Mouse (Mus musculus): ENCODE data around the gene Pafah2. TPM values are rescaled to one million over a fixed set of nuclear protein-coding genes. Genes with fewer than 3 reads are reported as not detected.

The Pafah2 gene
- polyA plus RNA-seq, 1 experiment, result 4.9 TPM

DNA sequence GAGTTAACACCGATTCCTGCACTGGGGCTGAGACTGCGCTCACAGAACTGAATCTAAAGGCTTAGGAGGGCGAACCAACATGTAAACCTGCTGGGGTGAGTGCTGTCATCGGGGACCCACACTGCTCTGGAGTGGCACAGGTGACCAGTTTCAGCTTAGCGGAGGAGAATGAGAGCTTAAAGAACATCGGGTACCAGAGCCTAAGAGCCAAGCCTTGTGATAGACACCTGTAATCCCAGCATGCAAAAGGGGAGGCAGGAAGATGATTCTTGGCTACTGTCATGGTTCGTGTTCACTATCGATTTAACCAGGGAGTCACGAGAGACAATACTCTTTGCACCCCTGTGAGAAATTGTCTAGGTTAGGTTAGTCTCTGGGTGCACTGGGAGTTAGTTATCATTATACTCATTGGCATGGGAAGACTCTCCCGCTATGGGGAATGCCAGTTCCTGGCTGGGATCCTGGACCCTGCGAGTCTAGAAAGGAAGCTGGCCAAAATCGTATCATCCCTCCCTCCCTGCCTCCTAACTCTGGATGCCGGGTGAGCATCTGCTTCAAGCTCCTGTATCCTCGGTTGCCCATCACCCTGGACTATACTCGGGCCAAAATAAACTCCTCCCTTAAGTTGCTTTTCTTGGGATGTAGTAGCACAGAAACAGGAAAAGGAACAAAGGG is 36.7 kb downstream of the Pafah2 start:
- no peaks in the 10 kb centered on the region for H3K4me1 ChIP-seq (ENCODE audit: control insufficient read depth, insufficient read depth, insufficient read length)
- H3K27ac ChIP-seq (ENCODE audit: insufficient read depth, low read length), result no peak overlapping the region
- no peaks in the 10 kb centered on the region for H3K27me3 ChIP-seq (ENCODE audit: control insufficient read depth, insufficient read depth, low read length)
- no peak for TF ChIP-seq CTCF (IDR thresholded peaks at IDR 0.05; ENCODE audit: extremely low read depth, insufficient read depth, insufficient read length, insufficient replicate concordance)
- WGBS, result 90% methylated on average over 15 of the region's 15 CpGs
- DNase-seq (ENCODE audit: low read depth in 1 of 2, low spot score in 2 of 2), result no peak
- H3K4me3 ChIP-seq (ENCODE audit: extremely low read depth, insufficient read depth, insufficient read length), result no peak overlapping the region
- no peaks in the 10 kb centered on the region for H3K36me3 ChIP-seq (ENCODE audit: control insufficient read depth, insufficient read depth, low read length)

- Histone ChIP-seq H3K27me3 (ENCODE audit: control insufficient read depth, insufficient read depth, low read length) (no peaks in the 10 kb centered on the region), H3K4me1 (ENCODE audit: control insufficient read depth, insufficient read depth, insufficient read length) (no peaks in the 10 kb centered on the region), H3K4me3 (ENCODE audit: extremely low read depth, insufficient read depth, insufficient read length) (no peak overlapping the region), H3K36me3 (ENCODE audit: control insufficient read depth, insufficient read depth, low read length) (no peaks in the 10 kb centered on the region), H3K27ac (ENCODE audit: insufficient read depth, low read length) (no peak overlapping the region)
- TF ChIP-seq POLR2A (IDR thresholded peaks at IDR 0.05; ENCODE audit: low read depth, low read length), result no peak
- TF ChIP-seq CTCF (IDR thresholded peaks at IDR 0.05; ENCODE audit: extremely low read depth, insufficient read depth, insufficient read length, insufficient replicate concordance), result no peak
- no peak for DNase-seq (ENCODE audit: low read depth in 1 of 2, low spot score in 2 of 2)
- 72% methylated on average over 7 of the region's 7 CpGs for WGBS
Observed at GRCm38 (mm10) chr4:134436185-134436584, 40.1 kb downstream of the Pafah2 start.

DNA sequence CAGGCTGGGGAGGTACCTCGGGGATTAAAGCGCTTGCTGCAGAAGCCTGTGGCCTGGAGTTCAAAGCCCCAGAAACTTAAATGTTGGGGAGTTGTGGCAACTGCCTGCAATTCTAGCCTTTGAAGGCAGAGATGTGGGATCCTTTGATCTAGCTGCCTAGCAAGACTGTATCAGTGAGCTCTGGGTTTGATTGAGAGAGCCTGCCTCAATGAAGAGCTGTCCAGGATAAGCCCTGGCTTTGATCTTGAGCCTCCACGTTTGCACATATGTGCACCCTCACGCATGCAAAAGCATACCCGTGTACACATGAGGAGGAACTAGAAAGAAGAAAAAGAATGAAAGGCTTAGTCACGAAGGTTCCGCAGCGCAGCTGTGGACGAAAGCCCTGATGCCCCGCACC is 40.5 kb downstream of the Pafah2 start:
- Histone ChIP-seq H3K27me3 (ENCODE audit: control insufficient read depth, insufficient read depth, low read length) (no peaks in the 10 kb centered on the region), H3K4me3 (ENCODE audit: extremely low read depth, insufficient read depth, insufficient read length) (no peak overlapping the region), H3K27ac (ENCODE audit: insufficient read depth, low read length) (no peak overlapping the region), H3K4me1 (ENCODE audit: control insufficient read depth, insufficient read depth, insufficient read length) (no peaks in the 10 kb centered on the region), H3K36me3 (ENCODE audit: control insufficient read depth, insufficient read depth, low read length) (no peaks in the 10 kb centered on the region)
- WGBS, result 78% methylated on average over 10 of the region's 10 CpGs
- DNase-seq (ENCODE audit: low read depth in 1 of 2, low spot score in 2 of 2), result no peak
- no peak for TF ChIP-seq POLR2A (IDR thresholded peaks at IDR 0.05; ENCODE audit: low read depth, low read length)
- no peak for TF ChIP-seq CTCF (IDR thresholded peaks at IDR 0.05; ENCODE audit: extremely low read depth, insufficient read depth, insufficient read length, insufficient replicate concordance)

GRCm38 (mm10) chr4:134439119-134439518 is 43.0 kb downstream of the Pafah2 start:
- 82% methylated on average over 3 of the region's 3 CpGs for whole genome bisulfite sequencing
- no peak for DNase-seq (ENCODE audit: low read depth in 1 of 2, low spot score in 2 of 2)
- H3K4me1 ChIP-seq (ENCODE audit: control insufficient read depth, insufficient read depth, insufficient read length), result no peaks in the 10 kb centered on the region
- H3K36me3 ChIP-seq (ENCODE audit: control insufficient read depth, insufficient read depth, low read length), result no peaks in the 10 kb centered on the region
- TF ChIP-seq POLR2A (IDR thresholded peaks at IDR 0.05; ENCODE audit: low read depth, low read length), result no peak
- no peak for TF ChIP-seq CTCF (IDR thresholded peaks at IDR 0.05; ENCODE audit: extremely low read depth, insufficient read depth, insufficient read length, insufficient replicate concordance)
- no peak overlapping the region for H3K4me3 ChIP-seq (ENCODE audit: extremely low read depth, insufficient read depth, insufficient read length)
- no peaks in the 10 kb centered on the region for H3K27me3 ChIP-seq (ENCODE audit: control insufficient read depth, insufficient read depth, low read length)
- no peak overlapping the region for H3K27ac ChIP-seq (ENCODE audit: insufficient read depth, low read length)

DNA sequence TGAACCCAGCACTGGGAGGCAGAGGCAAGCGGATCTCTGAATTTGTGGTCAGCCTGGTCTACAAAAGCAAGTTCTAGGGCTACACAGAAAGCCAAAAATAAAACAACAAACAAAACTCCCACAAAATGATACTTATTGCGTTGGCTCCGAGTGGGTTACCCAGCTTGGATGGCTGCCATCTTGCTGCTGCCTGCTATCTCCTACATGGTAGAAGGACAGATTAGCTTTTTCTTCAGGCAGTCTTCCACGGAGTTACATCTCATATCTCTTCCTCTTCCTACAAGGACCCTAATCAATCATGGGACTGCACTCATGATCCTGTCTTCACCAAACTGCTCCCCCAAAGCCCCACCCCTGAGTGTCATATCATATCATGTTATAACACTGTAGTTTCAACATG is 43.8 kb downstream of the Pafah2 start:
- H3K27me3 ChIP-seq (ENCODE audit: control insufficient read depth, insufficient read depth, low read length), result no peaks in the 10 kb centered on the region; the same call in 1 of the 2 replicates
- WGBS, result 84% methylated on average over 4 of the region's 4 CpGs
- no peak for DNase-seq (ENCODE audit: low read depth in 1 of 2, low spot score in 2 of 2)
- no peak overlapping the region for H3K4me3 ChIP-seq (ENCODE audit: extremely low read depth, insufficient read depth, insufficient read length)
- H3K27ac ChIP-seq (ENCODE audit: insufficient read depth, low read length), result no peak overlapping the region
- no peaks in the 10 kb centered on the region for H3K4me1 ChIP-seq (ENCODE audit: control insufficient read depth, insufficient read depth, insufficient read length)
- TF ChIP-seq CTCF (IDR thresholded peaks at IDR 0.05; ENCODE audit: extremely low read depth, insufficient read depth, insufficient read length, insufficient replicate concordance) (no peak), POLR2A (IDR thresholded peaks at IDR 0.05; ENCODE audit: low read depth, low read length) (no peak)
- no peaks in the 10 kb centered on the region for H3K36me3 ChIP-seq (ENCODE audit: control insufficient read depth, insufficient read depth, low read length)

DNA sequence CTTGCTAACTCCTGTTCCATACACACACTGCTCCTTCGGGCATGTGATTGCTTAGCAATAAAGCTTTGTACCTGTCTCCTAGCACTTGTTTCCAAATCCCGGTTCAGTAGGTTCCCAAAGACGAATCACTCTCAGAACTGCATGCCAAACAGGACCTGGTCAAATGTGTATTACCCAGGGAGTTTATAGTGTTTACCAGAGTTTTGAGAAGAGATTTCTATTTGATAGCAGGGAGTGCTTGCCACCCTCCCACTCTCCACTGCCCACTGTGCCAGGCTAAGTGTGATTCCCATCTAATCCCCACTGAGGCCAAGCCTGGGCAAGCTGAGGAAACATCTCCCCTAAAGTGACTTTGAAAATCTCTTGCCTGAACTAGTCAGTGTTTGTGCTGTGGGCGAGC is 46.1 kb downstream of the Pafah2 start:
- H3K27me3 ChIP-seq (ENCODE audit: control insufficient read depth, insufficient read depth, low read length), result no peaks in the 10 kb centered on the region; the same call in 1 of the 2 replicates
- no peak overlapping the region for H3K27ac ChIP-seq (ENCODE audit: insufficient read depth, low read length)
- H3K4me3 ChIP-seq (ENCODE audit: extremely low read depth, insufficient read depth, insufficient read length), result no peak overlapping the region
- H3K4me1 ChIP-seq (ENCODE audit: control insufficient read depth, insufficient read depth, insufficient read length), result no peaks in the 10 kb centered on the region
- H3K36me3 ChIP-seq (ENCODE audit: control insufficient read depth, insufficient read depth, low read length), result no peaks in the 10 kb centered on the region
- no peak for TF ChIP-seq POLR2A (IDR thresholded peaks at IDR 0.05; ENCODE audit: low read depth, low read length)
- no peak for TF ChIP-seq CTCF (IDR thresholded peaks at IDR 0.05; ENCODE audit: extremely low read depth, insufficient read depth, insufficient read length, insufficient replicate concordance)
- DNase-seq (ENCODE audit: low read depth in 1 of 2, low spot score in 2 of 2), result no peak
- 86% methylated on average over 4 of the region's 4 CpGs for WGBS

DNA sequence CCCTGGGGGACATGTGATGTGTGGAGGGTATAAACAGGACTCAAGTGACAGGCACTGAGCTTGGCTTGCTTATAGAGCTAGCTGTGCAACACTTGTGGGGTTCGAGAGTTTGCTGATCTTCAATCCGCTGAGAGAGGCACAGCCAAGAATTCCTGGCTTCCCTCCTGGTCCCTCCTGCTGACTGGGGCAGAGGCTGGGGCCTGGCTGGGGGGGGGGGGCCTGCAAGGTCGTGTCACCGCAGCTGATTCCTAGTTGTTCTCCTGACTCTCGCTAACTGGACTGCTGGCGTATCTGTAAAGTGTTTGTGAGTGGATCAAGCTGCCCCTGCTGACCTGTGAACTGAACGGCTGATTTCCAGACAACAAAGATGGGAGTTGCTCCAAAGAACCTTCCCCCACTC is 47.5 kb downstream of the Pafah2 start:
- Histone ChIP-seq H3K27me3 (ENCODE audit: control insufficient read depth, insufficient read depth, low read length) (no peaks in the 10 kb centered on the region; the same call in 1 of the 2 replicates), H3K36me3 (ENCODE audit: control insufficient read depth, insufficient read depth, low read length) (no peaks in the 10 kb centered on the region), H3K27ac (ENCODE audit: insufficient read depth, low read length) (no peak overlapping the region), H3K4me1 (ENCODE audit: control insufficient read depth, insufficient read depth, insufficient read length) (no peaks in the 10 kb centered on the region), H3K4me3 (ENCODE audit: extremely low read depth, insufficient read depth, insufficient read length) (no peak overlapping the region)
- no peak for DNase-seq (ENCODE audit: low read depth in 1 of 2, low spot score in 2 of 2)
- TF ChIP-seq CTCF (IDR thresholded peaks at IDR 0.05; ENCODE audit: extremely low read depth, insufficient read depth, insufficient read length, insufficient replicate concordance) (no peak), POLR2A (IDR thresholded peaks at IDR 0.05; ENCODE audit: low read depth, low read length) (no peak)
- 78% methylated on average over 7 of the region's 7 CpGs for WGBS

Measured in spleen, adult 2 months (tissue).